Mouse (Mus musculus) forebrain, embryonic 11.5 days (tissue): ENCODE data around the gene Gm48552. TPM values are rescaled to one million over a fixed set of nuclear protein-coding genes. Genes with fewer than 3 reads are reported as not detected.

Experiments
- ATAC-seq: fragments of 200-750 bp; cut with Nextera tagmentation; replicated peaks from 2 replicates; pipeline ENCODE4 v1.8.0; 2017; ENCODE audit warnings: moderate TSS enrichment; ENCODE audit not compliant: low FRiP score
- DNase-seq: peaks from one replicate; pipeline ENCODE4 v3.0.0-alpha.2; 2017; ENCODE audit warnings: low spot score
- H3K27ac ChIP-seq: fragments of 300-500 bp; sonication (generic); 2 replicates; pipeline ENCODE4 v1.5.1; 2014; ENCODE audit warnings: low read depth, low read length
- H3K27me3 ChIP-seq: fragments of 300-500 bp; sonication (generic); 2 replicates; pipeline ENCODE4 v1.6.1; 2014; ENCODE audit warnings: mild to moderate bottlenecking, low read length, mixed read lengths; ENCODE audit not compliant: control insufficient read depth, insufficient read depth
- H3K36me3 ChIP-seq: fragments of 300-500 bp; sonication (generic); 2 replicates; pipeline ENCODE4 v1.6.1; 2014; ENCODE audit warnings: mild to moderate bottlenecking, low read length, moderate library complexity, mixed read lengths; ENCODE audit not compliant: control insufficient read depth, insufficient read depth
- H3K4me1 ChIP-seq: fragments of 300-500 bp; sonication (generic); replicated peaks from 2 replicates; pipeline ENCODE4 v1.6.1; 2014; ENCODE audit warnings: low read length, mixed read lengths; ENCODE audit not compliant: control insufficient read depth, insufficient read depth
- H3K4me2 ChIP-seq: fragments of 300-500 bp; sonication (generic); 2 replicates; pipeline ENCODE4 v1.6.1; 2014; ENCODE audit warnings: low read depth, mild to moderate bottlenecking, low read length, moderate library complexity, mixed read lengths; ENCODE audit not compliant: severe bottlenecking
- H3K4me3 ChIP-seq: fragments of 300-500 bp; sonication (generic); 2 replicates; pipeline ENCODE4 v1.5.1; 2014; ENCODE audit warnings: low read depth, low read length
- H3K9ac ChIP-seq: fragments of 300-500 bp; sonication (generic); 2 replicates; pipeline ENCODE4 v1.6.1; 2014; ENCODE audit warnings: low read length
- H3K9me3 ChIP-seq: fragments of 300-500 bp; sonication (generic); 2 replicates; pipeline ENCODE4 v1.6.1; 2016; ENCODE audit warnings: low read length, mixed read lengths; ENCODE audit not compliant: control insufficient read depth
- WGBS: fragments of 180-500 bp; shearing (Covaris S2); extraction: QIAGEN DNeasy Blood & Tissue Kit; methylation state at CpG from one replicate; pipeline ENCODE4 v1.1.7; 2014; 5-methylcytosine and 5-hydroxymethylcytosine counted together
- polyA plus RNA-seq: library from polyadenylated mRNA; unstranded; fragments of >200 nt; fragmentation: Nextera tagmentation; extraction: Ambion mirVana; gene quantifications from 2 replicates; pipeline ENCODE4 v1.2.1, GENCODE M21; 2014

Gene Gm48552
- polyA plus RNA-seq, result 1.1 and 3.0 TPM in 2 replicates

GRCm38 (mm10) chr10:81388505-81389055 is at the start of gene Gm48552:
TSS of gene Gm48552 (plus strand) at chr10:81389005.
- ATAC-seq, result no peak
- Histone ChIP-seq H3K9me3 (no peaks in the 10 kb centered on the region), H3K9ac (no peak within 1 kb of the TSS), H3K4me1 (peaks cover 11% of the 10 kb centered on the region), H3K4me3 (no peak within 1 kb of the TSS), H3K4me2 (no peak within 1 kb of the TSS), H3K36me3 (peaks cover 2% of the 10 kb centered on the region; the same call in 1 of the 2 replicates), H3K27me3 (no peaks in the 10 kb centered on the region), H3K27ac (no peak within 1 kb of the TSS)
- no peak for DNase-seq
- WGBS, result 95% methylated on average over 5 of the region's 5 CpGs

DNA sequence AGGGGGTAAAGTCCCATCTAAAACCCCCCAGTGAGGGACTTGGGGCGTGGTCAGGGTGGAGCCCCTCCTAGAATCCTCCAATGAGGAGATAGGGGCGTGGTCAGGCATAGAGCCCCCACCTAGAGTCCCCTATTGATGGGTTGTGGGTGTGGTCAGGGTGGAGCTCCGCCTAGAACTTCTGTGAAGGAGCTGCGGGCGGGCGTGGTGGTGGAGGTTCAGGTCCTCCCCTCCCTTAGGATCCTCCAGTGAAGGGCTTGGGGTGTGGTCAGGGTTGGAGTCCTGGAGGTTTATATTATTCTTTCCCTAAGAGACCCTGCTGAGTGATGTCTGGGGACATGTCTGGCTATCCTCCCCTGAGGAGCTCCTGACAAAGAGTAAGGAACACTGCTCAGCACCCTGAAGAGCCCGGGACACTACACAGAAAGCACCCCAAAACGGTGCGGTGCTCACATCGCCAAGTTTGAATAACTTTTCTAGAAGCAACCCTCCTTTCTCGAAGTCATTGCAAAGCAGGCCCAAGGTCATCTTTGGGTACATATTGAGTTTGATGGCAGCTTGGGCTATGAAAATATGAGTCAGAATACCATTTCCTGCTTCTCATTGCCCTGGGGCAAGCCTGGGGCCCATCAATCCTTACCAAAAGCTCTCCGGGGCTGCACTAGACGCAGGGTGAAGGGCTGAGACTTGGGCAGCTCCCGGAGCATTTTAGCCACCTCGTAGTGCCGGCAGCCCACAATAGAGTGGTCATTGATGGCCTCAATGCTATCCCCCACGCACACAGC is 48.1 kb upstream of the Gm48552 start:
- peaks cover 36% of the 10 kb centered on the region for H3K27me3 ChIP-seq
- WGBS, result 42% methylated on average over 17 of the region's 17 CpGs
- ATAC-seq (no peak), DNase-seq (no peak)
- no peak overlapping the region for H3K4me2 ChIP-seq
- no peaks in the 10 kb centered on the region; the same call in 1 of the 2 replicates for H3K36me3 ChIP-seq
- no peaks in the 10 kb centered on the region; the same call in 1 of the 2 replicates for H3K4me1 ChIP-seq
- no peak overlapping the region for H3K4me3 ChIP-seq
- no peak overlapping the region for H3K9ac ChIP-seq
- no peaks in the 10 kb centered on the region for H3K9me3 ChIP-seq
- no peak overlapping the region for H3K27ac ChIP-seq

DNA sequence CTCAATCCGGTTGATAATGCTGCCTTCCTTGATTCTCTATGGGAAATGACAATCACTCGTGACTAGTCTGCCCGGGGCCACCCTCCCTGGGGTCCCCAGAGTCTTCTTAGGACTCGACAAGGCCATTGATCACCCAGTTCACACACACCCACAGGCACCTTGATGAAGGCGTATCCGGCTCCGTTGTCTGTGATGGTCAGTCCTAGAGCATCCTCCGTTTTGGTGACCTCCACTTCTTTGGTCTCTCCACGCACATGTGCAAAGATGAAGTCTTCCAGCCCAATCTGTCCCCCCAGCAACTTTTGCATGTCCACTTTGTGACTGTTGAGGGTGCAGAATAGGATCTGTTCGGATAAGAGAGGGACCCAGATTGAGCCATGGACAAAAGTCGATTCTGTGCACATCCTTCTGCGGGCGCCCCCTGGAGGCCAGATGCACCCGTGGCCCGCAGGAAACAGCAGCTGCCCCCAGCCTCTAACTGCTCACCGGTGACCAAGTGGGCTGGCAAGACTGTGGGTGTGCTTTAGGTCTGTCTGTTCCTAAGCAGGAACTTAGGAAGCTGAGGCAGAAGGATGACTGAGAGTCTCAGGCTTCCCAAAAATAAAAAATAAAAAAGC is 47.4 kb upstream of the Gm48552 start:
- peaks cover 36% of the 10 kb centered on the region for H3K27me3 ChIP-seq
- DNase-seq (peak; percentile 86), ATAC-seq (no peak)
- peaks cover 4% of the 10 kb centered on the region for H3K4me1 ChIP-seq
- H3K4me2 ChIP-seq, result no peak overlapping the region
- H3K9ac ChIP-seq, result no peak overlapping the region
- no peaks in the 10 kb centered on the region; the same call in 1 of the 2 replicates for H3K36me3 ChIP-seq
- no peak overlapping the region for H3K4me3 ChIP-seq
- 35% methylated on average over 16 of the region's 16 CpGs for WGBS
- no peak overlapping the region for H3K27ac ChIP-seq
- no peaks in the 10 kb centered on the region for H3K9me3 ChIP-seq

DNA sequence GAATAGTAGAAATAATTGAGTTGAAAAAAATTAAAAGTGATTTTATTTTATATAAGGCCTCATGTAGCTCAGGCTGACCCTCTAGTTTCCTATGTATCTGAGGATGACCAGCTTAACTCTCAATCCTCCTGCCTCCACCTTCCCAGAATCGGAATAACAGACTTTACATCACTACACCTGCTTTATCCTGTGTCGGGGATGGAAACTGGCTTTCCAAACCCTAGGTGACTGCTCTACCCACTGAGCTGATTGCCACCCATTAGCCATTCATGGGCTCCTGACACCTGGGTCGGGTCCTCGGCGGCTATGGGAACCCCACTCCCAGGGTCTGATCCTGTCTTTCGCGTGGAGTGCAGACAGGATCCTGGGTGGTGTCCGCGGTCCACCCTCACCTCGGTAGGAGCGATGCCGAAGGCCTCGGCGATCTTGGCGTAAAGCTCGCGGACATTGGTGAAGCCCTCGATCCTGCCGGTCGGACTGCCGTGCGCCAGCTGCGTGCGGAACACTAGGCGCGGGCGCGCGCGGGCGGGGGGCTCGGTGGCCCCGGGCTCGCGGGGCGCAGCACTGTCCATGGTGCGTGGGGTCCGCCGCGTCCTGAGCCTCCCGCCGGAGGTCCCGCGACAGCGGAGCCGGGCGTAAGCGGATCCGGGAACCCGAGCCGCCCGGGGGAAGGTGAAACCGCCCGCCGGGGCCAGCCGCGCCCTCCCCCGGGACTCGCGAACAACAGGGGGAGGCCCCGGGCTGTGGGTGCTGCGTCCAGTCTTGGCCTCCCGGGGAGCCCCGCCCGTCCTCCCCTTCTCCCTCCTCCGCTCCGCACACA is 45.9 kb upstream of the Gm48552 start, which contains the start of gene Gipc3:
Gene Gipc3 (minus strand): TSS at position 581 of the 820 bp plus-strand sequence.
- WGBS, result 7% methylated on average over 40 of the region's 67 CpGs
- Histone ChIP-seq H3K4me3 (peak within 1 kb of the TSS; percentile 32), H3K4me2 (peak within 1 kb of the TSS; percentile 59), H3K27ac (no peak within 1 kb of the TSS), H3K9me3 (no peaks in the 10 kb centered on the region), H3K36me3 (no peaks in the 10 kb centered on the region; the same call in 1 of the 2 replicates), H3K27me3 (peaks cover 37% of the 10 kb centered on the region), H3K4me1 (peaks cover 15% of the 10 kb centered on the region), H3K9ac (peak within 1 kb of the TSS; percentile 41)
- DNase-seq, result no peak
- ATAC-seq, result no peak

DNA sequence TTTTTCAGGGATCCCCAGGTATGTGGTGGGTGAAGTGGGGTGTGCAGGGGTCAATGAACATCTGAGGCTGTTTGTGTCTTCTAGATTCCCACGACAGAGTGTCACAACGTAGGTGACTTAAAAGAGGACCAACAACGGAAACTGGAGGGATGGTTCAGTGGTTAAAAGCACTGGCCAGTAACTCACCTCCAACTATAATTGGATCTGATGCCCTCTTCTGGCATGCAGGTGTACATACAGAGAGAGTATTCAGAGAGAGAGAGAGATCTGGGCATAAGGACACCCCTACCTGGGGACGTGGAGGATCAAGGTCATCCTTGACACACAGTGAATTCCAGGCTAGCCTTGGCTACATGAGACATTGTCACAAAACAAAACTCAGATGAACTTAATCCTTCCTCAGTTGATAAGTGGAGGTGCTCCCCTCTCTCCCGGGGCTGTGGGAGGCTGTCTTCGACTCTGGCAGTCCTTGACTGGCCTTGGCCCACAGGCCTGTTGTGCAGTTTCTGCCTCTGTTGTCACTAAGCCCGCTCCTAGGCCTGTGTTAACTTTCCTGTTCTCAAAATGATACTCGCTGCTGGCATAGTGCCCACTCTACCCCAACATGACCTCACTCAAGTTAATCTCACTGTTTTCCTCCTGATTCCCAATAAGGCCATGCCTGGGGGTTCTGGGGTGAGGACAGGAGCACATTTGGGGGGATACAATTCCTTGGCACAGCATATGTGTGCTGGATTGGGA is 44.2 kb upstream of the Gm48552 start:
- DNase-seq (no peak), ATAC-seq (no peak)
- no peaks in the 10 kb centered on the region for H3K9me3 ChIP-seq
- H3K27me3 ChIP-seq, result peaks cover 37% of the 10 kb centered on the region
- H3K4me1 ChIP-seq, result peaks cover 21% of the 10 kb centered on the region
- 50% methylated on average over 8 of the region's 8 CpGs for WGBS
- no peak overlapping the region for H3K4me3 ChIP-seq
- no peak overlapping the region for H3K27ac ChIP-seq
- no peak overlapping the region for H3K9ac ChIP-seq
- H3K36me3 ChIP-seq, result no peaks in the 10 kb centered on the region; the same call in 1 of the 2 replicates
- no peak overlapping the region for H3K4me2 ChIP-seq

GRCm38 (mm10) chr10:81345162-81345534 is 43.7 kb upstream of the Gm48552 start:
- Histone ChIP-seq H3K4me2 (no peak overlapping the region), H3K36me3 (no peaks in the 10 kb centered on the region; the same call in 1 of the 2 replicates), H3K4me3 (no peak overlapping the region), H3K4me1 (peaks cover 23% of the 10 kb centered on the region), H3K9ac (no peak overlapping the region), H3K27me3 (peaks cover 37% of the 10 kb centered on the region), H3K9me3 (no peaks in the 10 kb centered on the region), H3K27ac (no peak overlapping the region)
- no peak for DNase-seq
- no peak for ATAC-seq
- WGBS, result 78% methylated on average over 4 of the region's 4 CpGs

DNA sequence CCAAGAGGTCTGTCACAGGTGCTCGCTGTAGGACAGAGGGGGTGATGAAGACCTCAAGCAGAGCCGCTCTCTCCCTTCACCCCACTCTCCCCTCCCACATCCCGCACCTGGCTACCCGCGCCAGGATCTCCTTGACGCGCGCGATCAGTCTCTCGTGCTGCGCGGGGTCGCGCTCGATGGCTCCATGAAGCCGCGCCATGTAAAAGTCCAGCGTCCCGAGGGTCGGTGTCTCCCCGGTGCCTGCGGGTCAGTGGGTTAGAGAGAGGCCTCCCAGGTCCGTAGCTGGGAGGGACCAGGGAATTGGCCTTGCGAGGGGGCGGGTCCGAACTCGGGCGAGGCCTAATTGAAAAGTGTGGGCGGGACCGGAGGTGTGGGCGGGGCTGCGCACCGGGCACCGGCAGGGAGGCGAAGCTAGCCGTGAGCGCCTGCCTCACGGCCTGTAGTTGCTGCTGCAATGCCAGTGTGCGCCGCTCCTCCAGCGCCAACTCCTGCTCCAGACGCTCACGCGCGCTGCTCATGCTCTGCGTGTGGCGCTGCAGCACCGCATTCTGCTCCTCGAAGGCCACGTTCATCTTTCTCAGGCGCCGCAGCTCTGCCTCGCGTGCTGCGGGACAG is 42.2 kb upstream of the Gm48552 start:
- H3K4me3 ChIP-seq, result peak overlapping the region; percentile 21
- peak overlapping the region; percentile 42 for H3K4me2 ChIP-seq
- no peak overlapping the region for H3K27ac ChIP-seq
- ATAC-seq, result no peak
- H3K9me3 ChIP-seq, result no peaks in the 10 kb centered on the region
- H3K9ac ChIP-seq, result peak overlapping the region; percentile 27
- no peaks in the 10 kb centered on the region; the same call in 1 of the 2 replicates for H3K36me3 ChIP-seq
- peak; percentile 87 for DNase-seq
- H3K4me1 ChIP-seq, result peaks cover 23% of the 10 kb centered on the region
- H3K27me3 ChIP-seq, result peaks cover 34% of the 10 kb centered on the region
- 4% methylated on average over 55 of the region's 55 CpGs for WGBS
